Mouse (Mus musculus): ENCODE measurements at regions not wholly inside any gene's neighbourhood (a gene's known extent, or its start where the extent isn't known, plus 50 kb on each side); places are given as distances from the start of the nearest gene placed in this dataset.

DNA sequence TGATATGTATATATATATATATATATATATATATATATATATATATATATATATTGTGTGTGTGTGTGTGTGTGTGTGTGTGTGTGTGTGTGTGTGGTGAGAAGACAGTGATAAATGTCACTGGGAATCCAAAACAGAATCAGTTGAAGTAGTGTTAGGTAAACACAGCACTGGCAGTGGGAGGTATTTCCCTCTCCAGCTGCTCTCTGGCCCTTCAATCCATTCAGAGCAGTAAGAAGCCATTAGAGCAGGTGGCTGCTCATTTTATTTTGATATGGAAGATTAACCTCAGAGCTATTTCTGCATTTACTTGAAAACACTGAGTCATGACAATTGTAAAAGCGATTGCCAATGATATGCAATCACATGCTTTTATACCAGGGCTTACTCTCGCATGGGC is 2350.1 kb upstream of the Pcdh20 start:
- no peak overlapping the region for H3K4me2 ChIP-seq (replicated peaks)
- WGBS = 70% methylated on average over 2 of the region's 2 CpGs
- H3K36me3 ChIP-seq = no peaks in the 10 kb centered on the region
- H3K27me3 ChIP-seq = no peaks in the 10 kb centered on the region
- no peaks in the 10 kb centered on the region for H3K4me1 ChIP-seq
- H3K9me3 ChIP-seq (replicated peaks) = no peaks in the 10 kb centered on the region
- peak; percentile 66 for ATAC-seq (ENCODE audit: low FRiP score)
- no peak overlapping the region for H3K27ac ChIP-seq
- H3K9ac ChIP-seq = no peak overlapping the region
- no peak overlapping the region for H3K4me3 ChIP-seq

DNA sequence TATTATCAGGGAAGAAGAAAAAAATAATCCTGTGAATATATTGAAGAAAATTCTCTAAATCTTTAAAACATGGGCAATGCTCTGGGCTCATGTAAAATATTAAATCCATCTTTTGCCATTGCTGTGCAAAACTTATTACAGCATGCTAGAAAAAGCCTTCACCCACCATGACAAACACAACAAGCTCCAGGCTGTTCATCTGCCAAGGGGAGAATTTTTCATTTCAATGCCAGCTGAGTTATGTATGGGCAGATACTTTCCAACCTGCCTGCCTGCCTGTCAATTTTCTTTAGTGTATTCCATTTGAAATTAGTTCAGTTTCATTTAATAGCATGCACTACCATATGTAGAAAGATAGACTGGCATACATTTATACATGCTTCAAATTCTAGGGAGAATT is 2339.0 kb upstream of the Pcdh20 start:
- Histone ChIP-seq H3K9ac (no peak overlapping the region), H3K36me3 (no peaks in the 10 kb centered on the region)

DNA sequence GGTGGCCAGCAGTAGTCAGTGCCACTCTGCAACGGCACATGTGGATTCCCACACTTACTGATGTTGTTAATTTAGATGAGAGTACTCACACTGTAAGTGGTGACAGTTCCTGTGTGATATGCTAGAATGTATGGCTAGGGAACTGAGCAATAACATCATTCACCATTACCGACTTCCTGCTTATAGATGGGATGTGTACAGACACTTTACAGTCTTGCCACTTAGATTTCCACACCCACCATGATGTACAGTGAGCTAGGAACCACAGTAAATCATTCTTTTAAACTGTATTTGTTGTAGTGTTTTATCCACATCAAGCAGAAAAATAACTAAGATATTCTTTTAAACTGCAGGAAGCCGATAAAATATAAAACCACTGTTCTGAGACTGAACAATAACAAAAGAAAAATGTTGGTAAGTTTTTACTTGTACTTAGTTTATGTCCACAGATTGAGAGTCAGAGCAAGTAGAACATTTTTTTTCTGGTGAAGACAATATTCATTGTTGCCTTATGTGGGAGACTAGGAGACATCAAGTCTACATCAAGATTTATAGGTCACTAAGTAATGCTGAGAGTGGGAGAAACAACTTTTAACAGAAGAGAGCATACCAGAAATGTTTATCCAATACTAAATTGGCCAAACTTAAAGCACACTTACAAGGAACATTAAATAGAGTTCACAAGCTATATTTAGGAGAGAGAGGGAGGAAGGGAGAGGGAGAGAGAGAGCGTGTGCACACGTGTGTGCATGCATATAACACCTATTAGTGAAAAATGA is 2318.7 kb upstream of the Pcdh20 start:
- no peak for ATAC-seq (ENCODE audit: low FRiP score)
- 92% methylated on average over 5 of the region's 5 CpGs for WGBS
- H3K4me2 ChIP-seq (replicated peaks) = no peak overlapping the region
- H3K4me1 ChIP-seq = no peaks in the 10 kb centered on the region
- H3K27me3 ChIP-seq = no peaks in the 10 kb centered on the region
- no peaks in the 10 kb centered on the region for H3K9me3 ChIP-seq (replicated peaks)
- no peaks in the 10 kb centered on the region for H3K36me3 ChIP-seq
- no peak overlapping the region for H3K27ac ChIP-seq
- no peak overlapping the region for H3K4me3 ChIP-seq
- H3K9ac ChIP-seq = no peak overlapping the region

More for the DNA sequence above, 2339.0 kb upstream of the Pcdh20 start:
- H3K4me2 ChIP-seq (replicated peaks) = no peak overlapping the region
- H3K27me3 ChIP-seq = no peaks in the 10 kb centered on the region
- no peak overlapping the region for H3K27ac ChIP-seq
- H3K4me1 ChIP-seq = no peaks in the 10 kb centered on the region
- H3K9me3 ChIP-seq (replicated peaks) = no peaks in the 10 kb centered on the region
- H3K4me3 ChIP-seq = no peak overlapping the region
- no peak for ATAC-seq (ENCODE audit: low FRiP score)

All from hindbrain, embryonic 12.5 days (tissue).